Mouse (Mus musculus) neutrophil, adult 5-6 weeks (primary cell): ENCODE measurements around the gene Vamp5. TPM values are rescaled to one million over a fixed set of nuclear protein-coding genes. Genes with fewer than 3 reads are reported as not detected.

Experiments
- ATAC-seq: fragments of 151-379, 151-347 bp; 2 replicates; pipeline ENCODE4 v1.8.0; 2017; ENCODE audit warnings: mild to moderate bottlenecking, moderate TSS enrichment; ENCODE audit not compliant: insufficient number of reproducible peaks, poor library complexity, low FRiP score, severe bottlenecking; ENCODE audit errors: extremely low read depth
- total RNA-seq: library from RNA; stranded (forward); fragments of 200-1000 nt; gene quantifications from 2 replicates; pipeline ENCODE4 v1.2.3, GENCODE M21; 2017

The Vamp5 gene
- 15.8 and 16.2 TPM in 2 replicates for total RNA-seq

DNA sequence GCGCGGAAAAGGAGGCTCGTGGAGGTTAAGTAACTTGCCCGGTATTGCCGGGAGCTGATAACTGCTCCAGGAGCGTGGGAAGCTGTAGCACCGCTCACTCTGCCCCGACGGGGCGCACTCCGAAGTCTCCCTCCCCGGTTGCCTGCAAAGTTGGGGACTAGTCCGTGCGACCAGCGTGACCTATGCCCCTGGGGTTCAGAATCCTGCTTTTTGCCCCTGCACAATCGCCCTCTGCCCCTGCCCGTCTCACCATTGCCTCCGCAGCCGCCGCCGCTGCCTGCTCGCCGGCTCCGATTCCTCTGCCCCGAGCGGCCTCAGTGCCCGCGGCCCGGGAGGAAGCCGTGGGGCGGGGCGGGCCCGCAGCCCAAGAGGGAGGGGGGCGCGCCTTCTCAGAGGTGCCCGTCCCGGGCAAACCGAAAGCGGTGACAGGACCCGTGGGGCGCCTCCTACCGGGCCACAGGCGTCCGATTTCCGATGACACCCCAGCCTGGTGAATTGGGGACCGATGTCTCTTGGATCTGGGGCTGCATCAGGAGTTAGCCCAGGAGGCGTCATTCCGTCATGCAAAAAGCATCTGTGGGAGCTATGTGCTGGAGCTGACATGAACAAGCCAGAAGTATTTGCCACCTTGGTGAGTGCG is at the start of gene Vamp5:
TSS of gene Vamp5 (minus strand) at position 338 of the 640 bp plus-strand sequence.
- ATAC-seq, result peak; percentile 91

DNA sequence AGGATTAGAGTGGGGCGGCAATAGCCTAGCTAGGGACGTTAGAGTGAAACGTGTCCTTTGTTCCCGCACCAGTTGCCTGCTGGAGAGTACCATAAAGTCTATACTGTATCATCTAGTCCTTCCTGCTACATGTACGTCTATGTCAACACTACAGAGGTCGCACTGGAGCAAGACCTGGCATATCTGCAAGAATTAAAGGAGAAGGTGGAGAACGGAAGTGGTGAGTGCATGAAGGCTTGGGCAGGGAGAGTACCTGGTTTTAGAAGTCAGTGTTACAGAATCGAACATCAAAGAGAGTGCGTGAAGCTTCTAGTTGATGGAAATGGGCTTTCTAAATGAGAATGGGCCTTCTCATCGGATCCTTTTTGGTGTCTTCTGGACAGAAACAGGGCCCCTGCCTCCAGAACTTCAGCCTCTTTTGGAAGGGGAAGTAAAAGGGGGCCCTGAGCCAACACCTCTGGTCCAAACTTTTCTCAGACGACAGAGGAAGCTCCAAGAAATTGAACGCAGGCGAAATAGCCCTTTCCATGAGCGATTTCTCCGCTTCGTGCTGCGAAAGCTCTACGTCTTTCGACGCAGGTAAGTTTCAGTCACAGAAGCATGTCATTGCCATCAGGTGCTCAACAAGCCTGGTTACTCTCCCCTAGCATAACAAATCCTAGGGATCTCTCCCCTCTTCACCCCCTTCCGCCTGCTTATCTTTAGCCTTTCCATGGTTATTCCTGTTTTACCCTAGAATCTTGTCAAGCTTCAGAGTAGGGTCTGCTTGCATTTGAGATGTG is 49.0 kb upstream of the Vamp5 start:
- ATAC-seq, result no peak

DNA sequence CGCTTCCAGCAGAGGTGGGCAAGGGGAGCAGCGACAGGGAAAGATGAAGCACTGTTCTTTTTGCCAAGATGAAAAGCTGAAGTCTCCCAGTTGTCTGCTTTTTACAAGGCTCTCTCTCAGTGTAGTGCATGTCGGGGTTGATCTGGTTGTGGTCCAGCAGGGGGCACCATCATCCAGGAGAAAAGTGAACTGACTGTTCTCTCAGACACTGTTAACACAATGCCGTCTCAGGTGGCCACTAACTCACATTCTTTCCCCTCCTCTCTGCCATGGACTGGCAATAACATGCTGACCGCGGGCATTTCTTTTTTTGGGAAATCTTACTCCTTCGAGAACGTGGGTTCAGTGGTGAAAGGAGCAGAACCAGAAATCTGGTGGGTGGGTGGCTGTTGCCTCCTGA is 47.8 kb upstream of the Vamp5 start:
- ATAC-seq, result peak; percentile 85

DNA sequence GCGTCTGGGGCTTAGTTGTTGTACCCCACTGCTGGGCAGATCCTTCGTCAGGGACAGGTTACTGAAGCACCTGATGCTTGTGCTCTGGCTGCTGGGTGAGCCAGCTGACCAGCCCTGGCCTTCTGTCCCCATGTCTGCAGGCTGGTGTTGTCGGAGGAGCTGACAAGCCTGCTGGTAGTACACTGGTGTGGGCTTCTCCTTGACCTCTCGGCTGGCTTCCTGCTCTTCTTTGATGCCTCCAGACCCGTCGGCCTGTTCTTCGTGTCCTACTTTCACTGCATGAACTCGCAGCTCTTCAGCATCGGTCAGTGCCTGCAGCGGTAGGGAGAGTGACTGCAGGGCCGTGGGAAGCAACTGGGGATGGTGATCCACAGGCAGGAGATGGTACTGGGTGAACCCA is 45.4 kb upstream of the Vamp5 start:
- no peak for ATAC-seq

DNA sequence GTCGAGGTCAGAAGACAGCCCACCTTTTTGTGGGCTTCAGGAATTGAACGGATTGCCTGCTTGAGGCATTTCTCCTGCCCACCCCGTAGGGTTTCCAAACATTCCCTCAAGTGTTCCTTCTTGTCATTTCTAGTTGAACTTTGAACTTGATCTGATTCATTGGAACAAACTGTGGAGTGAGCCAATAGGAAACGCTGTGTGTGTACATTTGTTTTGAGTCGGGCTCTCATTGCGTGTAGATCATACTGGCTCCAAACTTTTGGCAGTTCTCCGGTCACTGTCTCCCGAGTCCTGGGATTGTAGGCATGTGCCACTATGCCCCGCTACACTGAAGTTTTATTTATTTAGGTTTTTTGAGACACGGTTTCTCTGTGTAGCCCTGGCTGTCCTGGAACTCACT is 40.6 kb upstream of the Vamp5 start:
- no peak for ATAC-seq

DNA sequence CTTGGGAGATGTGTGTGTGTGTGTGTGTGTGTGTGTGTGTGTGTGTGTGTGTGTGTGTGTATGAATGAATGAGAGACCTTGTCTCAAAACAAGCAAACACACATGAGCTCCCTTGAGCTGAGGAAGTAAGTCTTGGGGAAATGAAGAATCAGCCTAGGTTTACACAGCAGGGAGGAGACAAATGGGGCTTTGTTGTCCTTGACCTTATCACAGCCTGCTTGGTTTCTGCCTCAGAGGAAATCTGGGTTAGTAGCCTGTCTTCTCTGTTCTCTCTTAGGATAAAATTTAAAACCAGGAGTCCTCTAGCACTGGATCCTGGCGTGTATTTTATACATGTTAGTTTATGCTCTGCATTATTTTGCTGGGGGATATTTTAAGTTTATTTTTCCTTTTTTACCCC is 39.5 kb upstream of the Vamp5 start:
- no peak for ATAC-seq

DNA sequence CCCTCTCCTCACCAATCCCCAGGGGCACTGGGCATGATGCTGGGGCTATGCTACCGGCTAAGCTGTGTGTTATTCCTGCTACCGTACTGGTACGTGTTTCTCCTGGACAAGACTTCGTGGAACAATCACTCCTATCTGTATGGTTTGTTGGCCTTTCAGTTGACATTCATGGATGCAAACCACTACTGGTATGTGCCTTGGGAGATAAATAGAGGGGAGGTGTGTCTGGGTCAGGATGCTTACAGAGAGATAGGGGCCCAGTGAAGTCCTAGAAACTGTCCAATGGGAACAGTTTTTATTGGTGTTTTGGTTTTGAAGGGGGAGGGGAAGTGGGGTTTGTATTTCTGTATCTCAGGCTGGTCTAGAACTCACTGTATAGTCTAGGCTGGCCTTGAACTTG is 38.0 kb upstream of the Vamp5 start:
- no peak for ATAC-seq

DNA sequence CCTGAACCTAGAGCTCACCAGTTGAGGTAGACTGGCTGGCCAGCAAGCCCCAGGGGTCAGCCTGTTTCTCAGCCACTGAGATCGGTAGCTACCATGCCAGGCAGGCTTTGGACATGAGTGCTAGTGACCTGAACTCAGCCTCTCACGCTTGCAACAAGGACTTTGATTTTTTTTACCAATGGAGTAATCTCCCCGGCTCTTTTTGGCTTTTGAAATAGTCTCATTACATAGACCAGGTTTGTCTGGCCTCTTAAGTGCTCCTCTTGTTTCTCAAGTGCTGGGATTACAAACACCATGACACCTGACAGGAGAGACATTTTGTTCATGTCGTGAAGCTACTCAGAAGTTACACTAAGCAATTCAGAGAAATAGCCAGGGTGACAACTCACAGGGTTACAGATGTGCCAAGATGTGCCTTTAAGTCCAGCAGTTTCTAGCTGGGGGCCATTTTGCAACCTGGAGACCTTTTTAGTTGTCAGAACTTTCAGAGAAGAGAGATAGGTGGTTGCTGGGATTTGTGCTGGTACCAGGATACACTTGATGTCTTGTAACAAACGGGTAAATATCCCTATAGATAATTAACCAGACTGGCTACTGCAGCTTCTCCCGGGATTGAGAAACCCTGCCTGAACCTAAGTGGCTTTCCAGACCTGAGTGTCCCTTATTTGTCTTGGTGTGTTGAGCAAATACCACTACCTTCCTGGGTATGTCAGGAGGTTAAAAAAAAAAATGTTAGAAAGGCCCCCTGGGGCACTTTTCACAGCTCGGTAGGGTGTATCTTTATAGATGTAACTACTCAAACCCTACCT is 35.9 kb upstream of the Vamp5 start:
- no peak for ATAC-seq

DNA sequence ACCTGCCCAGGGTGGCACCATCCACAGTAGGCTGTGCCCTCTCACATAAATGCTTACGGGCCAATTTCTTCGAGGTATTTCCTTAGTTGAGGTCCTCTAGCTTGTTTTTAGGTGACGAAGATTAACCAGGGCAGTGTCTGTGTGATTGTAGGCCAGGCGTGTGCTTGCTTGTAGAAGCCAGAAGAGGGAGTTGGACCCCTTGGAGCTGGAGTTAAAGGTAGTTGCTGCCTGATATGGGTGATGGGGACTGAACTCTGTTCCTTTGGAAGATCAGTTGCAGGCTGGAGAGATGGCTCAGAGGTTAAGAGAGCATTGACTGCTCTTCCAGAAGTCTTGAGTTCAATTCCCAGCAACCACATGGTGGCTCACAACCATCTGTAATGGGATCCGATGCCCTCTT is 34.9 kb upstream of the Vamp5 start:
- no peak for ATAC-seq

DNA sequence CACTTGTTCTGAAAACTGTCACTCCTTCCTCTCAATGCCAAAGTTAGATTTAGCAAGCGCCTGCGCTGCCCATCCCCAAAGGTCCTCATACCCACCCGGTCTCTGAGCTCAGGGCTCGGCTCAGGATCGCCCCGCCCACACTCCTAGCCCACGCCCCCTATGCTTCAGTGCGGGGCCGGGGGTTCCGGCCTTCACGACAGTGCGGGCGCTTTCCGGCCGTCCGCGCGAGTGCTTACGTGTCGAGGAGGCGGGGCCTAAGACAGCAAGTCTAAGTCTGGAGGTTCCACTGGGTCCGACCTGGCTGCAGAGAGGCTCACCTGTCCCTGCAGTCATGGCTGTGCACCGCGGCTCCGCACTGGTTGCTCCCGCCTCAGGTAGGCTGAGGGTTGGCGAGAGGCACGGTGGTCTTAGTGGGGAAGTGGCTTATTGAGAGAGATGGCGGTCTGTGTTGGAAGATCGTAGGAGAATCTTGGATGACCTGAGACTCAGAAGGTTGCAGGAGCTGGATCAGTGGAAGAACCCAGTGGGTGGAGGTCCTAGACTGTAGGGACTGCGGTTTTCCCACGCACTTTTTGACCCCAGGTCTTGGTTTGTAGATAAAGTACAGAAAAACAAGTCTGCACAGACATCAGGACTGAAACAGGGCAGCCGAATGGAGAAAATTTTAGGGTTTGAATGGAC is 33.9 kb upstream of the Vamp5 start, which contains the start of gene Ggcx:
TSS of gene Ggcx (plus strand) at position 233 of the 681 bp plus-strand sequence.
- ATAC-seq, result peak; percentile 96

DNA sequence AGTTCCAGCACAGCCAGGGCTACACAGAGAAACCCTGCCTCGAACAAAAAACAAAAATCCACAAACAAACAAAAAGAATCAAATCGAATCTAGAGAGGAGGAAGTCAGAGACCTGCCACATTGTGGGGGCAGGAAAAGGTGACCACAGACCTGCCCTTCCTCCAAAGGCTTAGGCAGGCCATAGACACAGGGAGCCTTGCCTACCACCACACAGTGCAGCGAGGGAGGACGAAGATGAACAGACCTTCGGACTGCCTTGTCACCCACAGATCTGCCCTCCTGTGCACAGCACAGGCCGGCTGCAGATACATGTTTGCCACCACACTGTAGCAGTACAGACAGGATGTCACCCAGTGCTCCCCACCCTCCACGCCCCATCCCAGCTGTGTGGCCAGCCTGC is 30.2 kb upstream of the Vamp5 start:
- no peak for ATAC-seq

DNA sequence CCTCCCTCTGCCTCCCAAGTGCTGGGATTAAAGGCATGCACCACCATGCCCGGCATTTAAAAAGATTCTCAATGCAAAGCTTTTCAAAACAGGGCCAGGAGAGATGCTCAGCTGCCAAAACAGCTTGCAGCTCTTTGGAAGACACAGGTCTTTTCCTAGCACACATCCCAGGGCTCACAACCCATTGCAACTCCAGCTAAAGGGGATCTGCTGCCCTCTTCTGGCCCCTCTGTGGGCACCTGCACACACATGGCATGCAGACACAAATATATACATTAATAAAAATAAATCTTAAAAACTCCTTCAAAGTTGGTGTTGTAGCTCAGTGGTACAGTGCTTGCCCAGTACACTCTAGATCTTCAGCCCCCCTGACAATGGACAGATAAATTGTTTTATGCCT is 29.7 kb upstream of the Vamp5 start:
- no peak for ATAC-seq

DNA sequence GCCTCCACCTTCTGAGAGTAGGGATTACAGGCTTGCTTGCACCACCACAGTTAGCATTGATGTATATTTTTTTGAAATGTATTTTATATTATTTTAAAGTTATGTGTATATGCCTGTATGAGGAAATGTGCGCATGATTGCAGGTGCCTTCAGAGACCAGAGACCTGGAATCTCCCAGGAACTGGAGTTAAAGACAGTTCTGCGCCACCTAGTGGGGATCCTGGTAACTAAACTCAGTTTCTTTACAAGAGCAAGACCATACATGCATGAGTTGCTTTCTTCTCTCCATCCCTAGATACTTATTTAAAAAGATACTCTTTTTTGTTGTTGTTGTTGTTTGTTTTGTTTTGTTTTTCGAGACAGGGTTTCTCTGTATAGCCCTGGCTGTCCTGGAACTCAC is 29.3 kb upstream of the Vamp5 start:
- no peak for ATAC-seq

DNA sequence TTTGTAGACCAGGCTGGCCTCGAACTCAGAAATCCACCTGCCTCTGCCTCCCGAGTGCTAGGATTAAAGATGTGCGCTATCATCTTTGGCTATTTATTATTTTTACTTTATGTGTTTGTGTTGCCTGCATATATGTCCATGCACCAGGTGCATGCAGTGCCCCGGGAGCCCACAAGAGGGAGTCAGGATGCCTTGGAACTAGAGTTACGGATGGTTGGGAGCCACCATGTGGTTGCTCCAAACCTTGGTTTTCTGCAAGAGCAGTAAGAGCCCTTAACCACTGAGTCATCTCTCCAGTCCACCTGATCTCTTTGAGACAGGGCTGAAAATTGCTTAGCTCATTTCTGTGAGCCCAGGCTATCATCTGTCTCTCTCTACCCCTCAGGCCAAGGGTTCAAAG is 26.9 kb upstream of the Vamp5 start:
- peak; percentile 97 for ATAC-seq

DNA sequence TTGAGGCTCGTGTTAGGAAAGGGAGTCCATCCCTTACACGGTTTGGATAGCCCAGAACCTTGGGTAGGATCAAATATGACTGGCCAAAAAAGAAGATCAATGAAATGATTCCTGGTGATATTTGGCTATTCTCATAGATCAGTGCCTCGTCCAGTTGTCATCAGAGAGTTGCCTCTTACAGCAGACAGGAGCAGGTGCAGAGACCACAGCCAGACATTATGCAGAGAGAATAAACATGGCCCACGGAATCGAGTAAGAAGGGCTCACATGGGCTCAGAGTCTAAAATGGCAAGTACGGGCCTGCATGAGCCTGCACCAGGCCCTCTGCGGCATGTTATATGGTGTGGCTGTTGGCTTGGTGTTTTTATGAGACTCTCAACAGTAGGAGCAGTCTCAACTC is 25.1 kb upstream of the Vamp5 start:
- no peak for ATAC-seq

DNA sequence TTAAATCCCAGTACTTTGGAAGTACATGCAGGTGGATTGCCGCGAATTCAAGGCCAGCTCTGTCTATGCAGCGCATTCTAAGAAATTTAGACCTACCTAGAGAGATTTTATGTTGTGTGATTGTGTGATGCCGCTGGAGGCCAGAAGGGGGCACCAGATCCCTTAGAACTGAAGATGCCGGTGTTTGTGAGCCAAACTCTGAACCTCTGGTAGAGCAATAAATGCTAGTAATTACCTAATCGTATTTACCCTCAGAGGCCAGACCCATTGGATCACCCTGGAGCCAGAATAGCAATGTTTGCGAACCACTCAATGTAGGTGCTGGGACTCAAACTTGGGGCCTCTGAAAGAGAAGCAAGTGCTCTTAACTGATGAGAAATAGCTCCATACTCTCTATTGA is 21.6 kb upstream of the Vamp5 start:
- ATAC-seq, result peak; percentile 92

DNA sequence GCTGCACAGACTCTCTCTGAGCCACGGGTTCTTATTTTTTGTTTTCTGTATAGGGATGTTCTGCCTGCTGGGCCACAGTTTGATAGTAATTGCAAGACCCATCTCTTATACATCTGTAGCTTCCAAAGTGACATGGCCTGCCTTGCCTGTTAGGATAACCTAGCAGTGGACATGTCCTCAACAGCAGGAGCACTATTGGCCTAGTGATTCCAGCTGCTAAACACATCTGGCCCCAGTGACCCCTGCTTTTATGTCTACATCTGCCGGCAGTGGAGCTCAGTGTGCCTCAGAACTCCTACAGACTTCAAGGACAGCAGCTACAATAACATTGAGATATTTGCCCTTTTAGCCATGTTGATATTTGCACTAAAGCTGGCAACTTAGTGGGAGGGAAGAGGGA is 19.7 kb upstream of the Vamp5 start:
- no peak for ATAC-seq

DNA sequence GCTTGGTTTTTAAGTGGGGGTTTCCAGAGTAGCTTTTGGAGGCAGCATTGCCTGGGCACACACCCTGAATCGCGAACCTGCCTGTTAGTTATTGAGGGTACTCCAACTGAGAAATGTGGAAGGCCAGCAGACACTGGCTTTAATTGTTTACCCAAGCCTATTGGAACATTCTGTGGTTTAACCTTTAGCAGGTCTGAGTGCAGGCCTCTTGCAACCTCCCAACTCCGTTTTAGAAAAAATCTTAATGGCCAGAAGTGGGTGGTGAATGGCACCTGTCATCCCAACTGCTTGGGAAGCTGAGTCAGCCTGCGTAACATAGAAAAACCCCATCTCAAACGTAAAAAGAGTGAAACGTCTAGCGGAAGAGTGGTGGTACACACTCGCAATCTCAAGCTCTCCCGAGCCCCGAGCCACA is 16.6 kb upstream of the Vamp5 start:
- ATAC-seq, result no peak

DNA sequence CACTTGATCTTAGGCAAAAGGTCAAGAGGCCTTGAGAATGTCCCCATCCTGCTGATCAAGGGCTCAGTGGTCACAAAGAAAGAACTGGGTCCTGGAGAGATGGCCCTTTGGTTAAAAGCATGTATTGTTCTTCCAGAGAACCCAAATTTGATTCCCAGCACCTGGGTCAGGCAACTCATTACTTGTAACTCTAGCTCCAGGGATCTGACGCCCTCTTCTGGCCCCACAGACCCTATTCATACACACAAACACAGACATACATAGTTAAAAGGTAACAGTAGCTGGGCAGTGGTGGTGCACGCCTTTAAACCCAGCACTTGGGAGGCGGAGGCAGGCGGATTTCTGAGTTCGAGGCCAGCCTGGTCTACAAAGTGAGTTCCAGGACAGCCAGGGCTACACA is 12.1 kb upstream of the Vamp5 start:
- no peak for ATAC-seq
